Mouse (Mus musculus): Measurements from ENCODE around the gene Macrod1. TPM values are rescaled to one million over a fixed set of nuclear protein-coding genes. Genes with fewer than 3 reads are reported as not detected.
"Not testable (repeated sequence)": the region's sequence is repeated elsewhere in the genome, so short reads cannot be mapped to it uniquely, and the experiment has no call there.

Gene Macrod1
- total and polyA plus RNA-seq, 3 experiments, result 56.4 to 134 (median 65.1) TPM

- DNase-seq, result no peak
Measured at GRCm38 (mm10) chr19:7057126-7057721, 614 bp downstream of the Macrod1 start.

GRCm38 (mm10) chr19:7057722-7058207 lies 1.2 kb downstream of the Macrod1 start:
- peak; percentile 94 for DNase-seq

GRCm38 (mm10) chr19:7058541-7058940 lies 1.9 kb downstream of the Macrod1 start:
- no peak for DNase-seq

- no peak for DNase-seq
Measured at GRCm38 (mm10) chr19:7062110-7062509, 5.5 kb downstream of the Macrod1 start.

GRCm38 (mm10) chr19:7062916-7063315 lies 6.3 kb downstream of the Macrod1 start:
- no peak for DNase-seq

GRCm38 (mm10) chr19:7064571-7064970 lies 8.0 kb downstream of the Macrod1 start:
- DNase-seq, result peak; percentile 84

- DNase-seq, result no peak
Measured at GRCm38 (mm10) chr19:7066034-7066827, 9.6 kb downstream of the Macrod1 start.

- no peak for DNase-seq
Measured at GRCm38 (mm10) chr19:7066828-7067342, 10.3 kb downstream of the Macrod1 start.

- DNase-seq, result no peak
Measured at GRCm38 (mm10) chr19:7067344-7068050, 10.9 kb downstream of the Macrod1 start.

- DNase-seq, result peak; percentile 76
Measured at GRCm38 (mm10) chr19:7068136-7068535, 11.5 kb downstream of the Macrod1 start.

- peak; percentile 58 for DNase-seq
Measured at GRCm38 (mm10) chr19:7068661-7069531, 12.3 kb downstream of the Macrod1 start.

- DNase-seq, result no peak
Measured at GRCm38 (mm10) chr19:7069781-7070763, 13.5 kb downstream of the Macrod1 start.

GRCm38 (mm10) chr19:7070775-7071174 lies 14.2 kb downstream of the Macrod1 start:
- DNase-seq, result no peak

GRCm38 (mm10) chr19:7072221-7072620 lies 15.6 kb downstream of the Macrod1 start:
- DNase-seq, result no peak

GRCm38 (mm10) chr19:7073997-7074781 lies 17.6 kb downstream of the Macrod1 start:
- no peak for DNase-seq

GRCm38 (mm10) chr19:7075336-7075735 lies 18.7 kb downstream of the Macrod1 start:
- DNase-seq, result not testable (repeated sequence)

GRCm38 (mm10) chr19:7077666-7078065 lies 21.1 kb downstream of the Macrod1 start:
- DNase-seq, result no peak

GRCm38 (mm10) chr19:7078271-7078670 lies 21.7 kb downstream of the Macrod1 start:
- no peak for DNase-seq

GRCm38 (mm10) chr19:7081516-7082266 lies 25.1 kb downstream of the Macrod1 start:
- DNase-seq, result peak; percentile 46
